Mouse (Mus musculus) heart, postnatal 0 days (tissue): ENCODE results near the gene Tmco1. TPM values are rescaled to one million over a fixed set of nuclear protein-coding genes. Genes with fewer than 3 reads are reported as not detected.

Experiments
- ATAC-seq: fragments of 200-750 bp; cut with Nextera tagmentation; 2 replicates; pipeline ENCODE4 v1.8.0; 2017; ENCODE audit warnings: low read depth, moderate number of reproducible peaks, moderate library complexity; ENCODE audit not compliant: insufficient read depth
- DNase-seq: peaks from one replicate; pipeline ENCODE4 v3.0.0-alpha.2; 2016; ENCODE audit warnings: low spot score
- H3K27ac ChIP-seq: fragments of 300-500 bp; sonication (generic); 2 replicates; pipeline ENCODE4 v1.5.1; 2014; ENCODE audit warnings: low read depth, mild to moderate bottlenecking
- H3K27me3 ChIP-seq: fragments of 300-500 bp; sonication (generic); 2 replicates; pipeline ENCODE4 v1.6.1; 2014; ENCODE audit warnings: low read length, mixed read lengths; ENCODE audit not compliant: control insufficient read depth, insufficient read depth
- H3K36me3 ChIP-seq: fragments of 300-500 bp; sonication (generic); replicated peaks from 2 replicates; pipeline ENCODE4 v1.6.1; 2014; ENCODE audit warnings: low read length, mixed read lengths; ENCODE audit not compliant: control insufficient read depth, insufficient read depth
- H3K4me1 ChIP-seq: fragments of 300-500 bp; sonication (generic); 2 replicates; pipeline ENCODE4 v1.6.1; 2014; ENCODE audit warnings: antibody characterized with exemption; ENCODE audit not compliant: control insufficient read depth, insufficient read depth
- H3K4me2 ChIP-seq: fragments of 300-500 bp; sonication (generic); 2 replicates; pipeline ENCODE4 v1.6.1; 2014; ENCODE audit warnings: low read depth, mild to moderate bottlenecking, low read length, moderate library complexity
- H3K4me3 ChIP-seq: fragments of 300-500 bp; sonication (generic); 2 replicates; pipeline ENCODE4 v1.5.1; 2014; ENCODE audit warnings: low read depth, low read length
- H3K9ac ChIP-seq: fragments of 300-500 bp; sonication (generic); replicated peaks from 2 replicates; pipeline ENCODE4 v1.6.1; 2014; ENCODE audit warnings: low read depth, low read length, mixed read lengths
- H3K9me3 ChIP-seq: fragments of 300-500 bp; sonication (generic); replicated peaks from 2 replicates; pipeline ENCODE4 v1.6.1; 2016; ENCODE audit warnings: low read length; ENCODE audit not compliant: control insufficient read depth
- CTCF ChIP-seq: IDR thresholded peaks from 2 replicates; pipeline ENCODE4 v1.5.1; 2016; ENCODE audit warnings: antibody characterized with exemption, control low read depth, low read depth
- EP300 ChIP-seq: IDR thresholded peaks from 2 replicates; pipeline ENCODE4 v1.6.1; 2016; ENCODE audit warnings: antibody characterized with exemption, low read depth
- WGBS: fragments of 180-500 bp; shearing (Covaris S2); extraction: QIAGEN DNeasy Blood & Tissue Kit; methylation state at CpG from one replicate; pipeline ENCODE4 v1.1.7; 2014; 5-methylcytosine and 5-hydroxymethylcytosine counted together
- polyA plus RNA-seq: library from polyadenylated mRNA; unstranded; fragments of >200 nt; fragmentation: Nextera tagmentation; extraction: Ambion mirVana; gene quantifications from 2 replicates; pipeline ENCODE4 v1.2.1, GENCODE M21; 2015
- total RNA-seq: library from RNA; depleted of rRNA; stranded (reverse); fragments of >200 nt; gene quantifications from 2 replicates; pipeline ENCODE4 v1.2.3, GENCODE M21; 2014; ENCODE audit warnings: low replicate concordance

Tmco1 gene
- total and polyA plus RNA-seq, 2 experiments from 2014 or later: 68.1 to 86.6 TPM

DNA sequence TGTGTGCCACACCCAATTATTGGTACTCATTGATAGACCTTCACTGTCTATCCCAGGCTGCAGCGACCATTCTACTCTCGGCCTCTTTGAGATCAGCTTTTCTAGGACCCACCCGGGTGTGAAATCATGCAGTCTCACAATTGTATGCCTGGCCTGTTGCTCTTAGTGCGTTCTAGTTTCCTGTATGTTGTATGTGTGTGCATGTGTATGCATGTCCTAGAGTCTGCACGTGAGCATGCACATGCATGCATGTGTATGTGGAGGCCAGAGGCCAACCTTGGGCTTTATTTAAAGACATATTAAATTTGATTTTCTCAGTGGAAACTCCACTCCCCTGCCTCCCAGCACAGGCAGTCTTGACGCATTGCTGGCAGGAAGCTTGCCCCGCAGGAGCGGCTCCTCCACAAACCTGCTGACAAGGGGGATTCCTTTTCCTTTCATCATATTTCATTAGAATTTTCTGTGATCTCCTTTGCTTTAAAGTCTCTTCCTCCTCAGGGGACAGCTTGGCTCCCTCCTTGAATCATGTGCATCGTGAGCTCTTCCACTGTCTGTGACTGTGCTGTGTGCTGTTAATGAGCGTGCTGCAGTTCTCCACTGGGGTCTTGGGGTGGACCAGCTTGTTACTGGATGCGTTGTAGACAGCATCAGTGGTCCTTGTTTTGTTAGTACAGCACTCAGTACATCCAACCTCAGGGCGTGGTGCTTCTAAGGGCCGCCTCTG lies 12.3 kb upstream of the Tmco1 start:
- Histone ChIP-seq H3K27me3 (no peaks in the 10 kb centered on the region), H3K27ac (no peak overlapping the region), H3K36me3 (no peaks in the 10 kb centered on the region), H3K9me3 (no peaks in the 10 kb centered on the region), H3K9ac (no peak overlapping the region), H3K4me2 (no peak overlapping the region), H3K4me1 (no peaks in the 10 kb centered on the region), H3K4me3 (no peak overlapping the region)
- no peak for DNase-seq
- TF ChIP-seq EP300 (no peak), CTCF (no peak)
- no peak for ATAC-seq
- WGBS: 70% methylated on average over 13 of the region's 13 CpGs

DNA sequence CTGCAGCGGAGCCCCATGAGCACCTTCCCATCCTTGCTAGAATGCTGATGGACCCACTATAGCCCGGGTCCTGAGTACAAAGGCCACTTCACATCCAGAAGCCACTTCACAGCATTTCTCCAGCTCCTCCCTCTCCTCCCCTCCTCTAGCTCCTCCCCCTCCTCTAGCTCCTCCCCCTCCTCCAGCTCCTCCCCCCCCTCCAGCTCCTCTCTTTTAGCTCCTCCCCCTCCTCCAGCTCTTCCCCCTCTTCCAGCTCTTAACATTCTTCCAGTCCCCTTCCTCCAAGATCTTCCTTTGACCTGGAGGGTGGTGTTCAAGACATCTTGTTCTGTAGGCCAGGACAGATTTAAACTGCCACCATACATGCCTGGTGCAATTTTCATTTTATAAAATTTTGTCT lies 8.1 kb upstream of the Tmco1 start:
- DNase-seq: no peak
- Histone ChIP-seq H3K27ac (no peak overlapping the region), H3K9ac (no peak overlapping the region), H3K9me3 (no peaks in the 10 kb centered on the region), H3K27me3 (no peaks in the 10 kb centered on the region), H3K4me3 (no peak overlapping the region), H3K4me2 (no peak overlapping the region), H3K4me1 (no peaks in the 10 kb centered on the region), H3K36me3 (no peaks in the 10 kb centered on the region)
- ATAC-seq: no peak
- WGBS: 77% methylated on average over 2 of the region's 2 CpGs
- no peak for TF ChIP-seq EP300
- no peak for TF ChIP-seq CTCF

DNA sequence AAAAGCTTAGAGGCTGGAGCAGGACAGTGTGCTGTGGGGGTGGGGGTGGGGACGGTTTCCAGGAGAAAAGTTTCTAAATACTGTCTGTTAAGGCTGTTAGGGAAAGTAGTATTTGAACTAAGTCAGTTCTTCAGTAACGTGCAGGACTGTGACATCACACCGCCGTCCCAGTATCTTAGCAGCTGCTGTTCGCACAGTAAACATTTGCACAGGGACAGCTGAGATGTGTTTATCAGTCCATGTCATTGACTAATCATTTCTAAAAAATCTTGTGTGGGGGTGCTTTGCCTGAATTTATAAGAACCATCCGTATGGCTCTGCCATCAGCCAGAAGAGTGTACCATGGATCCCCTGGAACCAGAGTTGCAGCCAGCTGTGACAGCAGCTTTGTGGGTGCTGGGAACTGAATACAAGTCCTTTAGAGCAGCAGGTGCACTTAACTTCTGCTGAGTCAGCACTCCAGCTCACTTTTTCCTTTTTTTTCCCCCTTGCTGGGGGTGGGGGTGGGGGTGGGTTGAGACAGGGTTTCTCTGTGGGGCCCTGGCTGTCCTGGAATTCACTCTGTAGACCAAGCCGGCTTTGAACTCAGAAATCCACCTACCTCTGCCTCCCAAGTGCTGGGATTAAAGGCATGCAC lies 2.6 kb upstream of the Tmco1 start:
- TF ChIP-seq EP300: no peak
- no peak for TF ChIP-seq CTCF
- ATAC-seq (no peak), DNase-seq (no peak)
- Histone ChIP-seq H3K36me3 (0 out of 2 replicates have a peak, but pooled peaks cover 3% of the 10 kb centered on the region), H3K27me3 (no peaks in the 10 kb centered on the region), H3K27ac (no peak overlapping the region), H3K9me3 (no peaks in the 10 kb centered on the region), H3K4me1 (peaks cover 6% of the 10 kb centered on the region), H3K4me2 (no peak overlapping the region), H3K4me3 (no peak overlapping the region), H3K9ac (no peak overlapping the region)
- 63% methylated on average over 7 of the region's 7 CpGs for whole genome bisulfite sequencing

DNA sequence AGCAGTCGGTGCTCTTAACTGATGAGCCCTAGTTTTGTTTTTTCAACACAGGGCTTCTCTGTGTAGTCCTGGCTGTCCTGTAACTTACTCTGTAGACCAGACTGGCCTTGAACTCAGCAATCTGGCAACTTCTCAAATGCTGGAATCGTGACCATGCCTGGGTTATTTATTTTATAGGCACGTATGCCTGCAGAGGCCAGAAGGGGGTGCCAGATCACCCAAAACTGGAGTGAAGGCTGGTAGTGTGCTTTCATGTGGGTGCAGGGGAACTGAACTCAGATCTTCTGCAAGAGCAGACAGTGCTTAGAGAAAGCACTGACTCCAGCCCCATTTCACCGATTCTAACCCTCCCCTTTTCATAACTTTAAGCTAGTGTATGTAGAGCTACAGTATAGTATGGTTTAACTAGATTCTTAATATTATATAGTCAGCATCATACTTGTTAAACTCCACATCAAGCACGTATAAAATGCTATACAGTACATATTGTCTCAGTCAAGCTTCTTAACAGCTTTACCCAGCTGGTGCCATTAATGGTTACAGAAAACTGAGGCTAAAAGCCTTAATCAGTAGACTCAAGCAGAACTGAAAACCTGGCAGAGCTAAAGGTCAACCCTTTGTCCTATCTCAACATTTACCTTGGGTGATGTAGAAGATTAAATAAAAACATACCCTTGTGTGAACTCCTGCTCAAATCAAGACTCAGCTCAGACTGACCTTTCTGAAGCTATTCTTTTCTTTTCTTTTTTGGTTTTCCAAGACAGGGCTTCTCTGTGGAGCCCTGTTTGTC lies 1.5 kb upstream of the Tmco1 start:
- H3K27ac ChIP-seq: no peak overlapping the region
- H3K9ac ChIP-seq: no peak overlapping the region
- H3K4me3 ChIP-seq: no peak overlapping the region
- H3K4me1 ChIP-seq: peaks cover 6% of the 10 kb centered on the region
- H3K4me2 ChIP-seq: no peak overlapping the region
- 58% methylated on average over 5 of the region's 5 CpGs for WGBS
- ATAC-seq (no peak), DNase-seq (no peak)
- TF ChIP-seq CTCF: peak; percentile 44
- TF ChIP-seq EP300: no peak
- 0 out of 2 replicates have a peak, but pooled peaks cover 4% of the 10 kb centered on the region for H3K36me3 ChIP-seq
- H3K27me3 ChIP-seq: no peaks in the 10 kb centered on the region
- no peaks in the 10 kb centered on the region for H3K9me3 ChIP-seq

DNA sequence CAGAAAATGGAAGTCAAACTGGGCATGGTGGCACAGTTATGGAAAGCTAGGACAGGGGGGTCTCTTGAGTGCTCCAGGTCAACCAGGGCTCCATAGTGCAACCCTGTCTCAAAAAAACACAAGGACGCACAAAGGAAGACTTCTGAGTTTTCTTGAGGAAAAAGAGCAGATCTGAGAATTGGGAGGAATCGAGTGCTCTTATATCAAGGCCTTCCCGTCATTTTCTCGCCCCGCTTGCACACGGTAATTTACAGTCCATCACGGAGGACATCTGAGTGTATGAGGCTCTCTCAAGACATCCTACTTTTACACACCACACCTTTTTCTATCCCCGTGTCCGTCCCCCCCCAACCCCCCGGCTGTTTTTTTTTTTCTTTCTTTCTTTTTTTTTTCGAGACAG lies 504 bp upstream of the Tmco1 start:
- Histone ChIP-seq H3K4me3 (peak overlapping the region; percentile 64), H3K9me3 (no peaks in the 10 kb centered on the region), H3K9ac (peak overlapping the region; percentile 94), H3K27ac (no peak overlapping the region; the same call in 1 of the 2 replicates), H3K36me3 (peaks cover 14% of the 10 kb centered on the region; the same call in 1 of the 2 replicates), H3K4me2 (peak overlapping the region; percentile 79), H3K27me3 (no peaks in the 10 kb centered on the region), H3K4me1 (peaks cover 6% of the 10 kb centered on the region)
- ATAC-seq (no peak), DNase-seq (no peak)
- no peak for TF ChIP-seq CTCF
- TF ChIP-seq EP300: no peak
- 58% methylated on average over 11 of the region's 11 CpGs for WGBS
